Mouse (Mus musculus) intestine, postnatal 0 days (tissue): Measurements from ENCODE around the gene Krtap4-6. TPM values are rescaled to one million over a fixed set of nuclear protein-coding genes. Genes with fewer than 3 reads are reported as not detected.
"Not testable (repeated sequence)": the region's sequence is repeated elsewhere in the genome, so short reads cannot be mapped to it uniquely, and the experiment has no call there.

Source experiments
- ATAC-seq: fragments of 200-750 bp; cut with Nextera tagmentation; 2 replicates; pipeline ENCODE4 v1.8.0; 2017; ENCODE audit warnings: mild to moderate bottlenecking, moderate TSS enrichment, moderate library complexity
- H3K27ac ChIP-seq: fragments of 300-500 bp; sonication (generic); 2 replicates; pipeline ENCODE4 v1.5.1; 2014; ENCODE audit warnings: mild to moderate bottlenecking, low read depth, low read length, moderate library complexity
- H3K27me3 ChIP-seq: fragments of 300-500 bp; sonication (generic); replicated peaks from 2 replicates; pipeline ENCODE4 v1.6.1; 2014; ENCODE audit warnings: low read length, mixed read lengths; ENCODE audit not compliant: control insufficient read depth, insufficient read depth
- H3K36me3 ChIP-seq: fragments of 300-500 bp; sonication (generic); 2 replicates; pipeline ENCODE4 v1.6.1; 2014; ENCODE audit warnings: mild to moderate bottlenecking, moderate library complexity; ENCODE audit not compliant: control insufficient read depth, insufficient read depth
- H3K4me1 ChIP-seq: fragments of 300-500 bp; sonication (generic); replicated peaks from 2 replicates; pipeline ENCODE4 v1.6.1; 2014; ENCODE audit warnings: antibody characterized with exemption, low read length, mixed read lengths; ENCODE audit not compliant: control insufficient read depth, insufficient read depth
- H3K4me2 ChIP-seq: fragments of 300-500 bp; sonication (generic); replicated peaks from 2 replicates; pipeline ENCODE4 v1.6.1; 2014; ENCODE audit warnings: low read depth, mild to moderate bottlenecking, moderate library complexity
- H3K4me3 ChIP-seq: fragments of 300-500 bp; sonication (generic); 2 replicates; pipeline ENCODE4 v1.5.1; 2014; ENCODE audit warnings: low read depth, low read length
- H3K9ac ChIP-seq: fragments of 300-500 bp; sonication (generic); 2 replicates; pipeline ENCODE4 v1.6.1; 2014; ENCODE audit warnings: mild to moderate bottlenecking, low read depth, low read length
- H3K9me3 ChIP-seq: fragments of 300-500 bp; sonication (generic); 2 replicates; pipeline ENCODE4 v1.6.1; 2016; ENCODE audit warnings: mixed run types; ENCODE audit not compliant: control insufficient read depth
- CTCF ChIP-seq: sonication (generic); IDR thresholded peaks from 2 replicates; pipeline ENCODE4 v1.5.1; 2016; ENCODE audit warnings: low read depth, mild to moderate bottlenecking, control low read depth, antibody characterized with exemption, moderate library complexity
- WGBS: fragments of 180-500 bp; shearing (Covaris S2); extraction: QIAGEN DNeasy Blood & Tissue Kit; methylation state at CpG from one replicate; pipeline ENCODE4 v1.1.7; 2014; 5-methylcytosine and 5-hydroxymethylcytosine counted together
- polyA plus RNA-seq: library from polyadenylated mRNA; unstranded; fragments of >200 nt; fragmentation: Nextera tagmentation; extraction: Ambion mirVana; gene quantifications from 2 replicates; pipeline ENCODE4 v1.2.1, GENCODE M21; 2015

Krtap4-6 gene
- polyA plus RNA-seq: not detected in 2 replicates

GRCm38 (mm10) chr11:99665860-99666259, at the start of gene Krtap4-6:
Gene Krtap4-6 (minus strand): TSS chr11:99665960.
- no peak within 1 kb of the TSS for H3K4me3 ChIP-seq
- no peak for TF ChIP-seq CTCF
- H3K36me3 ChIP-seq: no peaks in the 10 kb centered on the region
- no peaks in the 10 kb centered on the region for H3K9me3 ChIP-seq
- ATAC-seq: no peak
- no peaks in the 10 kb centered on the region for H3K4me1 ChIP-seq
- H3K27ac ChIP-seq: no peak within 1 kb of the TSS
- H3K9ac ChIP-seq: no peak within 1 kb of the TSS
- no peaks in the 10 kb centered on the region; the same call in 1 of the 2 replicates for H3K27me3 ChIP-seq
- H3K4me2 ChIP-seq: no peak within 1 kb of the TSS

- TF ChIP-seq CTCF: no peak
- no peak for ATAC-seq
- Histone ChIP-seq H3K4me3 (no peak within 1 kb of the TSS), H3K4me2 (no peak within 1 kb of the TSS), H3K4me1 (no peaks in the 10 kb centered on the region), H3K9me3 (no peaks in the 10 kb centered on the region), H3K27me3 (no peaks in the 10 kb centered on the region), H3K36me3 (no peaks in the 10 kb centered on the region), H3K27ac (no peak within 1 kb of the TSS), H3K9ac (no peak within 1 kb of the TSS)
- WGBS: 86% methylated on average over 1 of the region's 1 CpGs
These were observed 24.7 kb upstream of the Krtap4-6 start, which contains the start of gene Gm14190 for GRCm38 (mm10) chr11:99690463-99690862. Gene Gm14190 (minus strand): TSS chr11:99690740.

- not testable (repeated sequence) for H3K27me3 ChIP-seq, H3K9me3 ChIP-seq, H3K4me2 ChIP-seq, H3K36me3 ChIP-seq, H3K4me3 ChIP-seq, H3K4me1 ChIP-seq, ATAC-seq, H3K27ac ChIP-seq, H3K9ac ChIP-seq
- 77% methylated on average over 1 of the region's 1 CpGs for WGBS
These were observed 19.5 kb upstream of the Krtap4-6 start for GRCm38 (mm10) chr11:99685235-99685634.

GRCm38 (mm10) chr11:99683481-99683880, 17.7 kb upstream of the Krtap4-6 start:
- Histone ChIP-seq H3K4me2 (no peak overlapping the region), H3K27ac (no peak overlapping the region), H3K36me3 (no peaks in the 10 kb centered on the region), H3K9ac (no peak overlapping the region), H3K27me3 (no peaks in the 10 kb centered on the region), H3K4me1 (no peaks in the 10 kb centered on the region), H3K4me3 (no peak overlapping the region), H3K9me3 (no peaks in the 10 kb centered on the region)
- no peak for TF ChIP-seq CTCF
- WGBS: 82% methylated on average over 2 of the region's 2 CpGs
- no peak for ATAC-seq

- Histone ChIP-seq H3K4me1 (no peaks in the 10 kb centered on the region), H3K4me3 (no peak overlapping the region), H3K9ac (no peak overlapping the region), H3K27me3 (no peaks in the 10 kb centered on the region), H3K27ac (no peak overlapping the region), H3K4me2 (no peak overlapping the region), H3K36me3 (no peaks in the 10 kb centered on the region), H3K9me3 (no peaks in the 10 kb centered on the region)
- no peak for TF ChIP-seq CTCF
- WGBS: 83% methylated on average over 10 of the region's 10 CpGs
- no peak for ATAC-seq
These were observed 3.0 kb downstream of the Krtap4-6 start for GRCm38 (mm10) chr11:99662802-99663201.

GRCm38 (mm10) chr11:99659256-99659655, 6.5 kb downstream of the Krtap4-6 start:
- Histone ChIP-seq H3K4me3 (no peak overlapping the region), H3K9me3 (no peaks in the 10 kb centered on the region), H3K4me1 (no peaks in the 10 kb centered on the region), H3K9ac (no peak overlapping the region), H3K27ac (no peak overlapping the region), H3K36me3 (no peaks in the 10 kb centered on the region), H3K27me3 (no peaks in the 10 kb centered on the region; the same call in 1 of the 2 replicates), H3K4me2 (no peak overlapping the region)
- TF ChIP-seq CTCF: no peak
- ATAC-seq: no peak
- WGBS: 88% methylated on average over 4 of the region's 4 CpGs

- H3K9ac ChIP-seq, H3K27me3 ChIP-seq, H3K4me3 ChIP-seq, H3K36me3 ChIP-seq, H3K9me3 ChIP-seq, H3K4me1 ChIP-seq, H3K27ac ChIP-seq, ATAC-seq, H3K4me2 ChIP-seq: not testable (repeated sequence)
- WGBS: 67% methylated on average over 10 of the region's 10 CpGs
These were observed 7.2 kb downstream of the Krtap4-6 start, which contains the start of gene Gm11563 for GRCm38 (mm10) chr11:99658467-99659010. Gene Gm11563 (minus strand): TSS chr11:99658960.
